Mouse (Mus musculus) stomach, postnatal 0 days (tissue): ENCODE measurements at regions not wholly inside any gene's neighbourhood (a gene's known extent, or its start where the extent isn't known, plus 50 kb on each side); places are given as distances from the start of the nearest gene placed in this dataset.

Experiments used
- ATAC-seq: fragments of 200-750 bp; cut with Nextera tagmentation; 2 replicates; pipeline ENCODE4 v1.8.0; 2017; ENCODE audit not compliant: low FRiP score, low TSS enrichment
- DNase-seq: peaks from one replicate; pipeline ENCODE4 v3.0.0-alpha.2; 2016; ENCODE audit warnings: low spot score
- H3K27ac ChIP-seq: fragments of 300-500 bp; sonication (generic); replicated peaks from 2 replicates; pipeline ENCODE4 v1.5.1; 2014; ENCODE audit warnings: mild to moderate bottlenecking, control low read depth
- H3K27me3 ChIP-seq: fragments of 300-500 bp; sonication (generic); 2 replicates; pipeline ENCODE4 v1.6.1; 2014; ENCODE audit warnings: low read length; ENCODE audit not compliant: control insufficient read depth, insufficient read depth
- H3K36me3 ChIP-seq: fragments of 300-500 bp; sonication (generic); 2 replicates; pipeline ENCODE4 v1.6.1; 2014; ENCODE audit warnings: low read length, mixed read lengths; ENCODE audit not compliant: control insufficient read depth, insufficient read depth
- H3K4me1 ChIP-seq: fragments of 300-500 bp; sonication (generic); replicated peaks from 2 replicates; pipeline ENCODE4 v1.6.1; 2014; ENCODE audit warnings: antibody characterized with exemption; ENCODE audit not compliant: control insufficient read depth, insufficient read depth
- H3K4me2 ChIP-seq: fragments of 300-500 bp; sonication (generic); replicated peaks from 2 replicates; pipeline ENCODE4 v1.6.1; 2014; ENCODE audit warnings: low read depth, mild to moderate bottlenecking, control low read depth, moderate library complexity
- H3K4me3 ChIP-seq: fragments of 300-500 bp; sonication (generic); 2 replicates; pipeline ENCODE4 v1.5.1; 2014; ENCODE audit warnings: low read depth, low read length, control low read depth
- H3K9ac ChIP-seq: fragments of 300-500 bp; sonication (generic); 2 replicates; pipeline ENCODE4 v1.6.1; 2014; ENCODE audit warnings: mild to moderate bottlenecking, low read length, control low read depth, mixed read lengths
- H3K9me3 ChIP-seq: fragments of 300-500 bp; sonication (generic); 2 replicates; pipeline ENCODE4 v1.6.1; 2016; ENCODE audit warnings: low read length; ENCODE audit not compliant: control insufficient read depth
- CTCF ChIP-seq: IDR thresholded peaks from 2 replicates; pipeline ENCODE4 v1.5.1; 2016; ENCODE audit warnings: antibody characterized with exemption, low read depth, mild to moderate bottlenecking, moderate library complexity
- EP300 ChIP-seq: optimal IDR thresholded peaks from 2 replicates; pipeline ENCODE3; 2016; ENCODE audit warnings: antibody characterized with exemption
- WGBS: fragments of 180-500 bp; shearing (Covaris S2); extraction: QIAGEN DNeasy Blood & Tissue Kit; methylation state at CpG from one replicate; pipeline ENCODE4 v1.1.7; 2014; 5-methylcytosine and 5-hydroxymethylcytosine counted together

DNA sequence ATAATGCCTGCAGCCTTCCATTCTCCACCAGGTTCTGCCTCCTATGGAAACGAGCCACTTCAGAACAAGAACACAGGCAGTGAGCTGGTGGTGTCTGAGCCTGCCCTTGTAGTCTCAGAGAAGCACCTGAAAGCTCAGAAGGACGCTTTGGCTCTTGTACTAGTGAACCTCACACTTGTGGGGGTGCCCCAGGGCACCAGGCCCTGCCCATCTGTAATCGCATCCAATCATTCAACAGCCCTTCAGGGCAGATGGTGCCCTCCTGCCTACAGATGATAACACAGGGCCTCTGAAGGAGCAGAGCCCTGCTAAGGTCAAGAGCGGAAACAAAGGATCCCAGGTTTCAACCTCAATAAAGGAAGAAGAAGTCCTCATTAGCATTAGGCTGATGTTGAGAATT lies 208.8 kb upstream of the Fam19a5 start:
- H3K4me2 ChIP-seq = no peak overlapping the region
- no peak overlapping the region for H3K27ac ChIP-seq
- H3K9me3 ChIP-seq = no peaks in the 10 kb centered on the region
- H3K9ac ChIP-seq = no peak overlapping the region
- WGBS = 78% methylated on average over 4 of the region's 4 CpGs
- H3K27me3 ChIP-seq = no peaks in the 10 kb centered on the region
- DNase-seq (no peak), ATAC-seq (no peak)
- H3K36me3 ChIP-seq = no peaks in the 10 kb centered on the region
- H3K4me3 ChIP-seq = no peak overlapping the region
- no peaks in the 10 kb centered on the region for H3K4me1 ChIP-seq
- no peak for TF ChIP-seq EP300
- TF ChIP-seq CTCF = no peak

GRCm38 (mm10) chr15:87335737-87336136 lies 208.4 kb upstream of the Fam19a5 start:
- H3K27ac ChIP-seq = no peak overlapping the region
- no peaks in the 10 kb centered on the region for H3K27me3 ChIP-seq
- no peak overlapping the region for H3K4me2 ChIP-seq
- ATAC-seq (no peak), DNase-seq (no peak)
- H3K9ac ChIP-seq = no peak overlapping the region
- H3K9me3 ChIP-seq = no peaks in the 10 kb centered on the region
- WGBS = 93% methylated on average over 11 of the region's 11 CpGs
- H3K4me1 ChIP-seq = no peaks in the 10 kb centered on the region
- TF ChIP-seq CTCF (no peak), EP300 (no peak)
- H3K36me3 ChIP-seq = no peaks in the 10 kb centered on the region
- H3K4me3 ChIP-seq = no peak overlapping the region

DNA sequence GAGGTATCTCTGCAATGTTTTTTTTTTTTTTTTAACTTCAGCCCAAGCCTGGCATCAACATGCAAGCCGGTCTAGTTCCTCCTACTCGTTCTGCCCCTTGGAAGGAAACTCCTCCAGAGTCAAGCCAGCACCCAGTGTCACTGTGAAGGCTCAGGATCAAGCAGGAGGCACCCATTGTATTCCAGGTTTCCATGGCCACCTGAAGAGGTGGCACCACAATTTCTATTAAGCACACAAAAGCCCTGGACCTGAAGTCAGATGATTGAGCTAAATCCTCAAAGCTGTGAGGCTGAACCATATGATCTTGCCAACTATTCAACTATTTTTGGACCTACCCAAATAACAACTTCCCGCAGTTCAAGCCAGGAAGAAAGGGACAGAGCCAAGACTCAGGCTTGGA lies 204.2 kb upstream of the Fam19a5 start:
- Histone ChIP-seq H3K27me3 (no peaks in the 10 kb centered on the region), H3K9me3 (no peaks in the 10 kb centered on the region), H3K36me3 (no peaks in the 10 kb centered on the region), H3K4me2 (no peak overlapping the region), H3K27ac (no peak overlapping the region), H3K4me3 (no peak overlapping the region), H3K9ac (no peak overlapping the region), H3K4me1 (no peaks in the 10 kb centered on the region)
- DNase-seq = no peak
- no peak for ATAC-seq
- no peak for TF ChIP-seq EP300
- WGBS = 62% methylated on average over 3 of the region's 3 CpGs

GRCm38 (mm10) chr15:87342656-87343055 lies 201.4 kb upstream of the Fam19a5 start:
- ATAC-seq (no peak), DNase-seq (no peak)
- Histone ChIP-seq H3K4me2 (no peak overlapping the region), H3K27ac (no peak overlapping the region), H3K4me1 (no peaks in the 10 kb centered on the region), H3K9ac (no peak overlapping the region), H3K9me3 (no peaks in the 10 kb centered on the region), H3K27me3 (no peaks in the 10 kb centered on the region), H3K36me3 (no peaks in the 10 kb centered on the region), H3K4me3 (no peak overlapping the region)
- TF ChIP-seq EP300 (no peak), CTCF (no peak)
- 82% methylated on average over 1 of the region's 1 CpGs for WGBS

DNA sequence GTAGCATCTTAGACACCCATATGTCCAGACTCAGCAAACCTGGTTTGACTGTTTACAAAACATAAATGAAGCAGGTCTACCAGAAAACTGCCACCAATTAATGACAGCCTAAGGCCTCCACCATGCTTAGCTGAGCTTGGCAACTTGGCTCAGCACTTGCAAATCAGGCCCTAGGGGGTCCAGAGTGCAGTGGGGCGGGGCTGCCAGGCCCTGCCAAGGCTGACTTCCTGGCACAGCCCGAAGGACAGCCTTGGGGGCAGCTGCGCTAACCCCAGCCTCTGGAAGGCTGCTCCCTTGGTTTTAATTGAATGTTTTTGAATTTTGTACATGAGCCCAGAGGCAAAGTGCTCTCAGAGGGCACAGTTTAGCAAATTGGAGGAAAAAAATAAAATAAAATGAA lies 198.3 kb upstream of the Fam19a5 start:
- H3K4me1 ChIP-seq = no peaks in the 10 kb centered on the region
- no peak for TF ChIP-seq CTCF
- no peak for TF ChIP-seq EP300
- no peaks in the 10 kb centered on the region for H3K9me3 ChIP-seq
- no peaks in the 10 kb centered on the region for H3K36me3 ChIP-seq
- no peak overlapping the region for H3K4me2 ChIP-seq
- ATAC-seq (no peak), DNase-seq (no peak)
- WGBS = 50% methylated on average over 3 of the region's 3 CpGs
- no peaks in the 10 kb centered on the region for H3K27me3 ChIP-seq
- H3K9ac ChIP-seq = no peak overlapping the region
- no peak overlapping the region for H3K4me3 ChIP-seq
- no peak overlapping the region for H3K27ac ChIP-seq

- H3K9me3 ChIP-seq = no peaks in the 10 kb centered on the region
- H3K4me1 ChIP-seq = no peaks in the 10 kb centered on the region
- H3K27ac ChIP-seq = no peak overlapping the region
- ATAC-seq = no peak
- no peaks in the 10 kb centered on the region for H3K27me3 ChIP-seq
- no peaks in the 10 kb centered on the region for H3K36me3 ChIP-seq
- no peak for TF ChIP-seq CTCF
- TF ChIP-seq EP300 = no peak
- WGBS = 70% methylated on average over 11 of the region's 11 CpGs
- H3K4me2 ChIP-seq = no peak overlapping the region
- DNase-seq = no peak
- H3K4me3 ChIP-seq = no peak overlapping the region
- H3K9ac ChIP-seq = no peak overlapping the region
Measured at GRCm38 (mm10) chr15:87349533-87350247, 194.4 kb upstream of the Fam19a5 start.
